Mouse (Mus musculus): ENCODE results near the gene Tor2a. TPM values are rescaled to one million over a fixed set of nuclear protein-coding genes. Genes with fewer than 3 reads are reported as not detected.

The Tor2a gene
- polyA plus RNA-seq, 1 experiment from 2014 or later = 46.6 TPM

GRCm38 (mm10) chr2:32788581-32788980 is 31.5 kb downstream of the Tor2a start:
- Histone ChIP-seq H3K4me3 (ENCODE audit: low read depth, low read length) (no peak overlapping the region), H3K27ac (ENCODE audit: low read depth, low read length) (no peak overlapping the region), H3K36me3 (ENCODE audit: control insufficient read depth, insufficient read depth, low read length) (no peaks in the 10 kb centered on the region), H3K27me3 (ENCODE audit: control insufficient read depth, insufficient read depth, low read length) (no peaks in the 10 kb centered on the region), H3K4me1 (ENCODE audit: control insufficient read depth, insufficient read depth, low read length) (peaks cover 6% of the 10 kb centered on the region; the same call in 1 of the 2 replicates), H3K9me3 (replicated peaks; ENCODE audit: control insufficient read depth, low read length) (no peaks in the 10 kb centered on the region), H3K4me2 (no peak overlapping the region), H3K9ac (ENCODE audit: low read depth, low read length) (no peak overlapping the region; the same call in 1 of the 2 replicates)
- ATAC-seq (replicated peaks; ENCODE audit: insufficient number of reproducible peaks, low FRiP score, low TSS enrichment) = no peak
- 48% methylated on average over 2 of the region's 2 CpGs for WGBS (ENCODE audit: insufficient replicate concordance)

GRCm38 (mm10) chr2:32791297-32791696 is 34.3 kb downstream of the Tor2a start:
- Histone ChIP-seq H3K9me3 (replicated peaks; ENCODE audit: control insufficient read depth, low read length) (no peaks in the 10 kb centered on the region), H3K36me3 (ENCODE audit: control insufficient read depth, insufficient read depth, low read length) (peaks cover 4% of the 10 kb centered on the region; the same call in 1 of the 2 replicates), H3K4me1 (ENCODE audit: control insufficient read depth, insufficient read depth, low read length) (0 out of 2 replicates have a peak, but pooled peaks cover 3% of the 10 kb centered on the region), H3K4me3 (ENCODE audit: low read depth, low read length) (no peak overlapping the region), H3K27me3 (ENCODE audit: control insufficient read depth, insufficient read depth, low read length) (no peaks in the 10 kb centered on the region), H3K4me2 (no peak overlapping the region), H3K9ac (ENCODE audit: low read depth, low read length) (no peak overlapping the region), H3K27ac (ENCODE audit: low read depth, low read length) (no peak overlapping the region)
- no peak for ATAC-seq (replicated peaks; ENCODE audit: insufficient number of reproducible peaks, low FRiP score, low TSS enrichment)
- 72% methylated on average over 6 of the region's 6 CpGs for WGBS (ENCODE audit: insufficient replicate concordance)

- 85% methylated on average over 13 of the region's 13 CpGs for WGBS (ENCODE audit: insufficient replicate concordance)
- peaks cover 21% of the 10 kb centered on the region for H3K36me3 ChIP-seq (ENCODE audit: control insufficient read depth, insufficient read depth, low read length)
Measured at GRCm38 (mm10) chr2:32795748-32796418, 38.8 kb downstream of the Tor2a start.

GRCm38 (mm10) chr2:32798251-32798962 is 41.4 kb downstream of the Tor2a start:
- H3K27ac ChIP-seq (ENCODE audit: low read depth, low read length) = peak overlapping the region; percentile 41
- 0 out of 2 replicates have a peak, but pooled peaks have one; percentile 41 for ATAC-seq (replicated peaks; ENCODE audit: insufficient number of reproducible peaks, low FRiP score, low TSS enrichment)
- H3K36me3 ChIP-seq (ENCODE audit: control insufficient read depth, insufficient read depth, low read length) = peaks cover 23% of the 10 kb centered on the region

More at GRCm38 (mm10) chr2:32795748-32796418, 38.8 kb downstream of the Tor2a start:
- Histone ChIP-seq H3K27me3 (ENCODE audit: control insufficient read depth, insufficient read depth, low read length) (no peaks in the 10 kb centered on the region), H3K4me1 (ENCODE audit: control insufficient read depth, insufficient read depth, low read length) (peaks cover 13% of the 10 kb centered on the region), H3K4me2 (no peak overlapping the region), H3K9me3 (replicated peaks; ENCODE audit: control insufficient read depth, low read length) (no peaks in the 10 kb centered on the region), H3K27ac (ENCODE audit: low read depth, low read length) (no peak overlapping the region), H3K9ac (ENCODE audit: low read depth, low read length) (no peak overlapping the region), H3K4me3 (ENCODE audit: low read depth, low read length) (no peak overlapping the region)
- ATAC-seq (replicated peaks; ENCODE audit: insufficient number of reproducible peaks, low FRiP score, low TSS enrichment) = no peak

GRCm38 (mm10) chr2:32808816-32809566 is 52.0 kb downstream of the Tor2a start:
- H3K9ac ChIP-seq (ENCODE audit: low read depth, low read length) = no peak overlapping the region
- no peaks in the 10 kb centered on the region for H3K9me3 ChIP-seq (replicated peaks; ENCODE audit: control insufficient read depth, low read length)
- peaks cover 9% of the 10 kb centered on the region for H3K36me3 ChIP-seq (ENCODE audit: control insufficient read depth, insufficient read depth, low read length)
- H3K4me3 ChIP-seq (ENCODE audit: low read depth, low read length) = no peak overlapping the region
- ATAC-seq (replicated peaks; ENCODE audit: insufficient number of reproducible peaks, low FRiP score, low TSS enrichment) = no peak
- H3K27ac ChIP-seq (ENCODE audit: low read depth, low read length) = no peak overlapping the region
- no peaks in the 10 kb centered on the region for H3K27me3 ChIP-seq (ENCODE audit: control insufficient read depth, insufficient read depth, low read length)
- no peak overlapping the region for H3K4me2 ChIP-seq
- no peaks in the 10 kb centered on the region for H3K4me1 ChIP-seq (ENCODE audit: control insufficient read depth, insufficient read depth, low read length)
- 76% methylated on average over 14 of the region's 14 CpGs for WGBS (ENCODE audit: insufficient replicate concordance)

More at GRCm38 (mm10) chr2:32798251-32798962, 41.4 kb downstream of the Tor2a start:
- no peaks in the 10 kb centered on the region for H3K9me3 ChIP-seq (replicated peaks; ENCODE audit: control insufficient read depth, low read length)
- no peaks in the 10 kb centered on the region for H3K27me3 ChIP-seq (ENCODE audit: control insufficient read depth, insufficient read depth, low read length)
- no peak overlapping the region for H3K4me2 ChIP-seq
- no peak overlapping the region for H3K4me3 ChIP-seq (ENCODE audit: low read depth, low read length)
- peaks cover 13% of the 10 kb centered on the region for H3K4me1 ChIP-seq (ENCODE audit: control insufficient read depth, insufficient read depth, low read length)
- WGBS (ENCODE audit: insufficient replicate concordance) = 38% methylated on average over 10 of the region's 10 CpGs
- H3K9ac ChIP-seq (ENCODE audit: low read depth, low read length) = no peak overlapping the region

MicroRNAs within 50 kb of the gene (microRNA counts, 519-probe panel; counts per million panel counts)
- microRNA mmu-miR-2861 = 32.2 counts per million

Small RNA genes lying within 50 kb of the gene (microRNA-seq; reads per million reads assigned to microRNA genes)
- gene Mir2861 (ENCODE audit: borderline number of aligned reads) (not detected), gene Mir3960 (ENCODE audit: borderline number of aligned reads) (not detected)

Other genes with a start within 250 kb of the Tor2a start
- 5.2 and 5.3 TPM in 2 replicates for gene Fam102a, start 221.9 kb upstream of the Tor2a start, polyA plus RNA-seq (2014; fragmentation: Nextera tagmentation; extraction: Ambion mirVana)
- gene Dpm2, start 186.4 kb upstream of the Tor2a start, polyA plus RNA-seq (2014; fragmentation: Nextera tagmentation; extraction: Ambion mirVana) = 81.7 and 85.3 TPM in 2 replicates
- 0.31 and 0.51 TPM in 2 replicates for gene Pip5kl1, start 182.4 kb upstream of the Tor2a start, polyA plus RNA-seq (2014; fragmentation: Nextera tagmentation; extraction: Ambion mirVana)
- gene 9430097D07Rik, start 181.6 kb upstream of the Tor2a start, polyA plus RNA-seq (2014; fragmentation: Nextera tagmentation; extraction: Ambion mirVana) = 0.17 TPM in 1 of 2 replicates, not detected in the other
- 32.9 and 40.9 TPM in 2 replicates for gene St6galnac4, start 170.1 kb upstream of the Tor2a start, polyA plus RNA-seq (2014; fragmentation: Nextera tagmentation; extraction: Ambion mirVana)
- gene St6galnac6, start 157.5 kb upstream of the Tor2a start, polyA plus RNA-seq (2014; fragmentation: Nextera tagmentation; extraction: Ambion mirVana) = 8.3 and 9.3 TPM in 2 replicates
- gene Ak1, start 135.5 kb upstream of the Tor2a start, polyA plus RNA-seq (2014; fragmentation: Nextera tagmentation; extraction: Ambion mirVana) = 212 and 221 TPM in 2 replicates
- gene Eng, start 110.6 kb upstream of the Tor2a start, polyA plus RNA-seq (2014; fragmentation: Nextera tagmentation; extraction: Ambion mirVana) = 113 and 127 TPM in 2 replicates
- gene Fpgs, start 53.1 kb upstream of the Tor2a start, polyA plus RNA-seq (2014; fragmentation: Nextera tagmentation; extraction: Ambion mirVana) = 14.5 and 15.3 TPM in 2 replicates
- gene Cdk9, start 44.2 kb upstream of the Tor2a start, polyA plus RNA-seq (2014; fragmentation: Nextera tagmentation; extraction: Ambion mirVana) = 53.8 and 61.2 TPM in 2 replicates
- gene Sh2d3c, start 36.2 kb upstream of the Tor2a start, polyA plus RNA-seq (2014; fragmentation: Nextera tagmentation; extraction: Ambion mirVana) = 26.4 and 29.1 TPM in 2 replicates
- gene 6330409D20Rik, start 16.2 kb upstream of the Tor2a start, polyA plus RNA-seq (2014; fragmentation: Nextera tagmentation; extraction: Ambion mirVana) = 0.32 and 0.46 TPM in 2 replicates
- 0.08 and 0.27 TPM in 2 replicates for gene Ttc16, start 18.4 kb downstream of the Tor2a start, polyA plus RNA-seq (2014; fragmentation: Nextera tagmentation; extraction: Ambion mirVana)
- gene Ptrh1, start 18.6 kb downstream of the Tor2a start, polyA plus RNA-seq (2014; fragmentation: Nextera tagmentation; extraction: Ambion mirVana) = 3.7 and 5.7 TPM in 2 replicates
- gene Cfap157, start 27.2 kb downstream of the Tor2a start, polyA plus RNA-seq (2014; fragmentation: Nextera tagmentation; extraction: Ambion mirVana) = 0.57 and 0.84 TPM in 2 replicates
- gene Stxbp1, start 90.0 kb downstream of the Tor2a start, polyA plus RNA-seq (2014; fragmentation: Nextera tagmentation; extraction: Ambion mirVana) = 20.6 and 26.1 TPM in 2 replicates
- 21.5 and 24.2 TPM in 2 replicates for gene Fam129b, start 118.9 kb downstream of the Tor2a start, polyA plus RNA-seq (2014; fragmentation: Nextera tagmentation; extraction: Ambion mirVana)
- 131 and 158 TPM in 2 replicates for gene Rpl12, start 204.3 kb downstream of the Tor2a start, polyA plus RNA-seq (2014; fragmentation: Nextera tagmentation; extraction: Ambion mirVana)
- 6.7 and 7.4 TPM in 2 replicates for gene Lrsam1, start 204.4 kb downstream of the Tor2a start, polyA plus RNA-seq (2014; fragmentation: Nextera tagmentation; extraction: Ambion mirVana)
- gene Slc2a8, start 224.8 kb downstream of the Tor2a start, polyA plus RNA-seq (2014; fragmentation: Nextera tagmentation; extraction: Ambion mirVana) = 12.1 and 13.2 TPM in 2 replicates